Mouse (Mus musculus) adrenal gland (tissue): ENCODE data around the gene Nipal3.

Experiments
- microRNA-seq, 2 experiments: library from miRNA; unstranded; fragments of <30 nt; microRNA quantifications; one replicate each; pipeline ENCODE4; 2019

Gene Nipal3

Small RNA genes within 50 kb of the gene (microRNA-seq; reads per million reads assigned to microRNA genes)
- gene Gm25317: 0 reads per million in 2 experiments
- 150 to 267 reads per million in 2 experiments for gene Mir700
